Mouse (Mus musculus) splenic B cell, adult 2 months (primary cell): ENCODE data around the gene Emc4.

Experiments
- DNase-seq: peaks from one replicate; pipeline ENCODE4 v3.0.0-alpha.2; 2011; ENCODE audit warnings: low read depth, low spot score
- H3K27me3 ChIP-seq: 2 replicates; pipeline ENCODE4 v1.6.1; 2012; ENCODE audit warnings: mild to moderate bottlenecking, low read length, moderate library complexity, mixed read lengths; ENCODE audit not compliant: control insufficient read depth, poor library complexity, insufficient read depth, severe bottlenecking
- H3K36me3 ChIP-seq: 2 replicates; pipeline ENCODE4 v1.6.1; 2012; ENCODE audit warnings: mild to moderate bottlenecking, low read length, moderate library complexity, mixed read lengths; ENCODE audit not compliant: control insufficient read depth, poor library complexity, insufficient read depth, severe bottlenecking

Emc4 gene

DNA sequence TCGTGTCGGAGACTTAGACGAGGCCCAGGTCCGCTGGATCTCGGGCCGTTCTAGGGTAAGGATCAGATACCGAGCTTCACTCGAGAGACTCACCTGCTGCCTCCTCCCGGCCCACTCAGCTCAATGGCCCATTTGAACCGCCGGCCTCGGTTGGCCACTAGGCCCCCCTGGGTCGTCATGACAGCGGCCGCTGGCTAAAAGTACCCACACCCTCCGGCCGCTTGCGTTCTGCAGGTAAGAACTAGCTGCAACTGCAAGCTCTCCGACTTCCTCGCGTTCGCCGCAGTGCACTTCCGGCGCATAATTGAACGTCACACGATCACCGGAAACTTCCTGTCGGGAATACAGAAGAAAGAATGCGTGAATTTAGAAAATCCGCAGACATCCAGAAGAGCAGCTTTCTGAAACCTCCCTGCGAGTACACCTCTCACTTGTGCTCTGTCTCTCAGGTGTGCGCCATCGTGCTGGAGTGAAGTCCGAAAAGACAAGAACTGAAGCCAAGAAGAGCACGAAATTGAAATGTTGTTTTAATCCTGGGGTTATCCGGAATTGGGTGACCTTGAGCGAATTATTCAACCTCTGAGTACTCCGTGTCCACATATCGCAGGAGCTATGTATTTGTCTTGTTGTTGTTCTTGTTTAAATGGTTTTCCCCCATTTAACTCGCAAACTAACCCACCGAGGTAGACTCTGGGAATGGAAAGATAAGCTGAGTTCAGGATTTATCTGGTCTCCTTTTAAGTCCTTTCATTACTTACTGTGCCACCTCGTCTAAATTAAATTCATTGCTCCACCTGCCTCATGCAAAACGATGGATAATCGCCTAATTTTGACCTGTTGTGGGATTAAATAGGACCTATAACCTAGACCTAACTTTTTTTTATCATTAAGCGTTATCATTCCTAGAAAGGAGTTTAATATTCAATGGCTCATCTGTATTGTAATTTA lies at the start of gene Emc4:
Gene Emc4, minus strand, starts transcription at position 302 of the 948 bp plus-strand sequence.
- no peaks in the 10 kb centered on the region; the same call in 1 of the 2 replicates for H3K36me3 ChIP-seq
- H3K27me3 ChIP-seq, result no peaks in the 10 kb centered on the region
- DNase-seq, result peak; percentile 86

- Histone ChIP-seq H3K27me3 (no peaks in the 10 kb centered on the region; the same call in 1 of the 2 replicates), H3K36me3 (peaks cover 13% of the 10 kb centered on the region)
- no peak for DNase-seq
These were observed 39.2 kb upstream of the Emc4 start for GRCm38 (mm10) chr2:112407030-112407429.

GRCm38 (mm10) chr2:112396649-112397048 lies 28.8 kb upstream of the Emc4 start:
- Histone ChIP-seq H3K36me3 (no peaks in the 10 kb centered on the region), H3K27me3 (no peaks in the 10 kb centered on the region)
- no peak for DNase-seq

DNA sequence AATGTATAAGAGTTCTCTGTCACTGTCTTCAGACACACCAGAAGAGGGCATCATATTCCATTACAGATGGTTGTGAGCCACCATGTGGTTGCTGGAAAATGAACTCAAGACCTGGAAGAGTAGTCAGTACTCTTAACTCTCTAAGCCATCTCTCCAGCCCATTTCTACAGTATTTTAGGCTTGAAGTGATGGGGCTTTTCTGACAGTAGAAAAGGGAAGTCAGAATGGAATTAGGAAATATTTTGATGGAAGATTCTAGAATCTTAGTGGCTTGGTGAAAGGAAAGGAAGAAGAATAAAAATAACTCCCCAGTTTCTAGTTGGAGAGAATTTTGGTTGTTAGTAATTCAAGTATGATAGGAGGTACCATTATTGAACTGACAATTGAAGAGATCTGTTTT lies 26.1 kb upstream of the Emc4 start:
- Histone ChIP-seq H3K27me3 (no peaks in the 10 kb centered on the region), H3K36me3 (no peaks in the 10 kb centered on the region; the same call in 1 of the 2 replicates)
- DNase-seq, result no peak

- no peaks in the 10 kb centered on the region for H3K27me3 ChIP-seq
- no peak for DNase-seq
- H3K36me3 ChIP-seq, result no peaks in the 10 kb centered on the region; the same call in 1 of the 2 replicates
These were observed 24.9 kb upstream of the Emc4 start for GRCm38 (mm10) chr2:112392689-112393088.

DNA sequence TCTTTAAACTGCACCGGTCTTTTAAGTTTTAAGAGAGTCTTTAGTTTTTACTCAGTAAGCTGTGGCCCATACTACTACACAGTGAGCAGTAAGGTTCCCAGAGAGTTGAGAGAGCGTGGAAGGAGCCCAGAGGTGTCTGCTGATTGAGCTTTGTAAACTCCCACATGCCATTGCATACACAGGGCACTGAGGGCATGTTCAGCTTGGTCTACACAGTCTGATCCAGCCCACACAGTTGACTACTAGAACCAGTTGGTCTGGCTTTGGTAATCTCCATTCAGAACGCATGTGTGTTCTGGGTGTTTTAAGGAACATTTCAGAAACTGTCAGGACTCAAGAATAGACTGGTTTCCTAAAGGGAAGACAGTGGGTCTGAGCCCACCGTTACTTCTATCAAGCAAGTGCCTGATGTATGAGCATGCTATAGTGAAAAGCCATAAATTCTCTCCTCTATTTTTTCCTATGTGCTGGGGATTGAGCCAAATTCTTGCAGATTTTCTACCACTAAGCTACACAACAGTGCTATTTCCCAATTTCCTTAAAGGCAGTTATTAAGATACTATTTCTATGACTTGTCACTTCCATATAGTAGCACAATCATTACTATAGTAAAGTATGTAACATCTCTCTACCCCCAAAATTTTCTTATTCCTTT lies 23.6 kb upstream of the Emc4 start:
- H3K27me3 ChIP-seq, result no peaks in the 10 kb centered on the region
- DNase-seq, result no peak
- no peaks in the 10 kb centered on the region; the same call in 1 of the 2 replicates for H3K36me3 ChIP-seq

DNA sequence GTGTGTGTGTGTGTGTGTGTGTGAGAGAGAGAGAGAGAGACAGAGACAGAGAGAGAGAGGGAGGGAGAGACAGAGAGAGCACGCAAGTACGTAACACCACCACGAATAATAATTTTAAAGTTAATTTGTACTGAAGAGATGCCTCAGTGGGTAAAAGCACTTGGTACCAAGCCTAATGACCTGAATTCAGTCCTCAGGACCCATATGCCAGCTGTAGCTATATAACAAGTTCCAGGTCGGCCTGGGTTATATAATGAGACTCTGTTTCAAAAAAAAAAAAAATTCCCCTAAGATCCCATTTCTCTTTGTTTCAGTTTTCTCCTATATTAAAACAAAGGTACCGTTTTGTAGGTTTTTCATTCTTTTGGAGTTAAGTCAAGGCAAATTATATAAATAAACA lies 23.0 kb upstream of the Emc4 start:
- no peaks in the 10 kb centered on the region; the same call in 1 of the 2 replicates for H3K36me3 ChIP-seq
- DNase-seq, result no peak
- H3K27me3 ChIP-seq, result no peaks in the 10 kb centered on the region

DNA sequence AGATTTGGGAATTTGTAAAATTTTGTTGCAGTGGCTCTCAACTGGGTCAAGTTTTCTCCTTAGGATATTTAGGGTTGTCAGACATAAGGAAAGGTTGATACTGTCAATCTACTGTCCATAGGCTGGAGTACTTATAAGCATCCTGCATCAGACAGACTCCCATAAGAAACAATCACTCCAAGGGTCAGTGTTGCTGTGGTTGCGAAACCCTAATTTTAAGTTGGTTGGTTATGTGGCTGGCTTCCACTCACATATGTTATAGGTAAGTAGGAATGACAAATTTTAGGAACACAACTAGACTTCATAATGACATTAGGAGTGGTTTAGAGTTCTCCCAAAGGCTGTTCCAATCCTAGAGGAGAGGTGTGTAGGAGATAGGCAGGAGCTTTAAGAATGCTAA lies 13.4 kb upstream of the Emc4 start:
- no peak for DNase-seq
- no peaks in the 10 kb centered on the region for H3K27me3 ChIP-seq
- no peaks in the 10 kb centered on the region for H3K36me3 ChIP-seq

GRCm38 (mm10) chr2:112380131-112380530 lies 12.3 kb upstream of the Emc4 start:
- no peaks in the 10 kb centered on the region; the same call in 1 of the 2 replicates for H3K27me3 ChIP-seq
- no peaks in the 10 kb centered on the region for H3K36me3 ChIP-seq
- DNase-seq, result no peak

- Histone ChIP-seq H3K27me3 (no peaks in the 10 kb centered on the region; the same call in 1 of the 2 replicates), H3K36me3 (no peaks in the 10 kb centered on the region)
- DNase-seq, result peak; percentile 97
These were observed 11.4 kb upstream of the Emc4 start, which contains the start of gene Katnbl1 for GRCm38 (mm10) chr2:112378973-112379898. Gene Katnbl1 (plus strand): TSS chr2:112379211.

DNA sequence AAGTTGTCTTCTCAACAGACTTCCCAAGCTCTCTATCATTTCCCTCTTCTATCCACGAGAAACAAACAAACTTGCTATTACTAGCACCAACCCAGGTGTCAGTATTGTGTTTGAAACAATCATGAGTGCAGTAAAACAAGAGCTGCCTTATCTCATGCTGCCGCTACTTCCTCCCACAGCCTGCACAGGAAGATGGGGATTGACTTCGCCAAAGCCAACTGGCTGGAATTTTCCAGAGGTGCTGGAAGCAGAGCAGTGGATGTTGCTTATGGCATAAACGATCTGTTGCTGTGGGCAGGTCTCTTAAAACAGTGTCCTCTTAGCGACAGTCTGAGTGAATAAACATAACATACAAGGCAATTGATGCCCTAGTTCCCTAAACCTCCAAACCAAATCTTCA lies 6.8 kb upstream of the Emc4 start:
- DNase-seq, result no peak
- Histone ChIP-seq H3K36me3 (no peaks in the 10 kb centered on the region), H3K27me3 (no peaks in the 10 kb centered on the region; the same call in 1 of the 2 replicates)

- H3K36me3 ChIP-seq, result no peaks in the 10 kb centered on the region
- no peaks in the 10 kb centered on the region; the same call in 1 of the 2 replicates for H3K27me3 ChIP-seq
- no peak for DNase-seq
These were observed 5.3 kb upstream of the Emc4 start for GRCm38 (mm10) chr2:112373141-112373540.

GRCm38 (mm10) chr2:112369941-112370340 lies 2.1 kb upstream of the Emc4 start:
- DNase-seq, result no peak
- no peaks in the 10 kb centered on the region for H3K27me3 ChIP-seq
- H3K36me3 ChIP-seq, result no peaks in the 10 kb centered on the region

DNA sequence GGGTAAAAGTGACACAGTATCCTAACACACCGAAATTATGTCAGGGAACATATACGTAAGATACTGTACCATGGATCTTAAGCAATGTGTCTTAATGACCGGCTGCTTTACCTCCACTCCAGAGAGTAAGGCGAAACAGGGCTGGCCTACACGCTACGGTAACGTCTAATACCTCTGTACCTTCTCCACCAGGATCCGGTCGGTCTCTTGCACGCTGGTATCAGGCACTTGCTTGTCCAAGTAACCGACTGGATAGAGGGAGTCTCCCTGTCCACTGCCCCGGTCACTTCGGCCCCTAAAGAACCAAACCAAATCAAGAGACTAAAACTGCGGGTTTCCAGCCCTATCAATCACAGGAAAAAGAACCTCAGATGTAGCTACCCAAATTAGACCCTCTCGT lies 605 bp downstream of the Emc4 start:
- Histone ChIP-seq H3K36me3 (no peaks in the 10 kb centered on the region; the same call in 1 of the 2 replicates), H3K27me3 (no peaks in the 10 kb centered on the region)
- DNase-seq, result peak; percentile 13
